ENCODE assay signal across 21 mouse cellular contexts in the genomic region with DNA sequence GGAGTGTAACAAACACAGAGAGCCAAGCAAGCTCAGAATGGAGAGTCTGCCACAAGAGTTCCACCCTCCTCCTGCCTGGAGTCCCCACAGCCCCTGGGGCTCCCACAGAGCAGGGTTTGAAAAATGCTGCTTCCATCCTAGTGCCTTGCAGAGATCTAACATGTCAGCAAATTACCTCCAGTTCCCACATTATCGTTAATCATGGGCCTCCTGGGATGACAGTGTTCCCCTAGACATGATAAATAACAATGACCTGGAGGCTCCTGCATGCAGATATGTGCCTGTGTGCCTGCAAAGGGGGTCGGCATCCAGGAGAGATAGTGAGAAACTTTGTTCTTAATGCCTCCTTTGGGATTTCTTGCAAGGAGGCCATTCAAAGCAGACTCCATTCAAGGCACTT.
DNase-seq lines count a peak whose midpoint lies in the region; ATAC-seq lines count a peak whose summit lies in the region.
"Had no signal": no experiment of that assay in that cellular context is flagged by ENCODE, and none has a peak within 500 bp of the region (broad histone marks: within the 10 kb centered on the region; RNA-seq: fewer than 3 reads in every experiment).

No protein-coding gene starts in this region.

- H3K4me1 ChIP-seq in midbrain, embryonic 12.5 days, result 0 out of 2 replicates have a peak, but pooled peaks cover 10% of the 10 kb centered on the region
- no peaks in the 10 kb centered on the region for H3K4me1 ChIP-seq in midbrain, embryonic 11.5 days (ENCODE audit: control insufficient read depth, insufficient read depth, low read length)
- H3K4me1 ChIP-seq in midbrain, embryonic 14.5 days (ENCODE audit: control insufficient read depth, insufficient read depth, low read length), result peaks cover 7% of the 10 kb centered on the region
- peaks cover 13% of the 10 kb centered on the region for H3K4me1 ChIP-seq in neural tube, embryonic 15.5 days
- H3K4me1 ChIP-seq: kidney, embryonic 15.5 days had no signal

- H3K9ac ChIP-seq in midbrain, embryonic 12.5 days (replicated peaks), result no peak overlapping the region
- H3K9ac ChIP-seq in midbrain, embryonic 11.5 days (ENCODE audit: low read length), result no peak overlapping the region
- no peak overlapping the region for H3K9ac ChIP-seq in midbrain, embryonic 14.5 days (replicated peaks; ENCODE audit: low read length)
- H3K9ac ChIP-seq in neural tube, embryonic 15.5 days (replicated peaks), result no peak overlapping the region
- H3K9ac ChIP-seq: forebrain, embryonic 12.5 days; kidney, embryonic 15.5 days; lung, embryonic 14.5 days had no signal

- 41% methylated on average over 2 of the region's 2 CpGs for WGBS in midbrain, embryonic 12.5 days
- WGBS in midbrain, embryonic 11.5 days, result 37% methylated on average over 2 of the region's 2 CpGs
- WGBS in midbrain, embryonic 14.5 days, result 28% methylated on average over 2 of the region's 2 CpGs
- WGBS in neural tube, embryonic 15.5 days, result 14% methylated on average over 2 of the region's 2 CpGs

- H3K4me2 ChIP-seq in midbrain, embryonic 12.5 days (replicated peaks), result no peak overlapping the region
- H3K4me2 ChIP-seq in midbrain, embryonic 11.5 days, result no peak overlapping the region
- H3K4me2 ChIP-seq in midbrain, embryonic 14.5 days (ENCODE audit: low read length), result no peak overlapping the region
- H3K4me2 ChIP-seq in neural tube, embryonic 15.5 days, result no peak overlapping the region
- H3K4me2 ChIP-seq: forebrain, embryonic 12.5 days; heart, embryonic 11.5 days; kidney, embryonic 15.5 days; lung, embryonic 14.5 days had no signal

- DNase-seq in embryo, embryonic 10 days (ENCODE audit: low spot score), result peak; percentile 27
- no peak for DNase-seq in embryo, embryonic 9.5 days (ENCODE audit: extremely low spot score)
- no peak for DNase-seq in midbrain, embryonic 11.5 days (ENCODE audit: low spot score, missing footprints)
- peak; percentile 30 for DNase-seq in midbrain, embryonic 14.5 days
- no peak for DNase-seq in thymus, adult 18-20 months
- DNase-seq in ovary, postnatal 36 days (ENCODE audit: low spot score), result no peak
- DNase-seq: cerebellum, adult 18-20 months; gastrocnemius, postnatal 14 days; heart, postnatal 14 days; layer of hippocampus, postnatal 36 days; lung, embryonic 14.5 days; lung, postnatal 4 days; right cerebral cortex, postnatal 25 days; thymus, postnatal 36 days had no signal

- ATAC-seq in midbrain, embryonic 12.5 days (ENCODE audit: low FRiP score, low read depth), result no peak
- ATAC-seq in midbrain, embryonic 11.5 days (ENCODE audit: low FRiP score), result no peak
- ATAC-seq in midbrain, embryonic 14.5 days (ENCODE audit: low FRiP score, low TSS enrichment), result no peak
- peak; percentile 47; the same call in 1 of the 2 replicates for ATAC-seq in neural tube, embryonic 15.5 days (ENCODE audit: low FRiP score)
- ATAC-seq: intestine, embryonic 16.5 days had no signal

- H3K27me3 ChIP-seq in midbrain, embryonic 12.5 days, result no peaks in the 10 kb centered on the region
- H3K27me3 ChIP-seq in midbrain, embryonic 11.5 days (ENCODE audit: control insufficient read depth, insufficient read depth, low read length), result no peaks in the 10 kb centered on the region
- no peaks in the 10 kb centered on the region for H3K27me3 ChIP-seq in midbrain, embryonic 14.5 days (ENCODE audit: control insufficient read depth, insufficient read depth, low read length)
- no peaks in the 10 kb centered on the region for H3K27me3 ChIP-seq in neural tube, embryonic 15.5 days (replicated peaks)
- H3K27me3 ChIP-seq: forebrain, embryonic 12.5 days; kidney, embryonic 15.5 days had no signal

- no peaks in the 10 kb centered on the region for H3K36me3 ChIP-seq in midbrain, embryonic 12.5 days
- no peaks in the 10 kb centered on the region for H3K36me3 ChIP-seq in midbrain, embryonic 11.5 days (ENCODE audit: control insufficient read depth, insufficient read depth, low read length)
- no peaks in the 10 kb centered on the region for H3K36me3 ChIP-seq in midbrain, embryonic 14.5 days (ENCODE audit: control insufficient read depth, insufficient read depth, low read length)
- H3K36me3 ChIP-seq in neural tube, embryonic 15.5 days, result no peaks in the 10 kb centered on the region
- H3K36me3 ChIP-seq: forebrain, embryonic 12.5 days; kidney, embryonic 15.5 days had no signal

- no peak overlapping the region for H3K4me3 ChIP-seq in midbrain, embryonic 12.5 days
- H3K4me3 ChIP-seq in midbrain, embryonic 11.5 days (ENCODE audit: low read depth, low read length), result no peak overlapping the region
- H3K4me3 ChIP-seq in midbrain, embryonic 14.5 days (replicated peaks; ENCODE audit: low read depth, low read length), result no peak overlapping the region
- no peak overlapping the region for H3K4me3 ChIP-seq in neural tube, embryonic 15.5 days (replicated peaks)
- H3K4me3 ChIP-seq: forebrain, embryonic 12.5 days; kidney, embryonic 15.5 days had no signal

- no peaks in the 10 kb centered on the region for H3K9me3 ChIP-seq in midbrain, embryonic 12.5 days
- no peaks in the 10 kb centered on the region for H3K9me3 ChIP-seq in midbrain, embryonic 11.5 days (ENCODE audit: control insufficient read depth, low read length)
- H3K9me3 ChIP-seq in midbrain, embryonic 14.5 days (ENCODE audit: control insufficient read depth, low read length), result no peaks in the 10 kb centered on the region
- no peaks in the 10 kb centered on the region for H3K9me3 ChIP-seq in neural tube, embryonic 15.5 days (replicated peaks)
- H3K9me3 ChIP-seq: forebrain, embryonic 12.5 days; kidney, embryonic 15.5 days had no signal

- H3K27ac ChIP-seq in midbrain, embryonic 12.5 days (replicated peaks), result peak overlapping the region; percentile 52; the same call in 1 of the 2 replicates
- no peak overlapping the region for H3K27ac ChIP-seq in midbrain, embryonic 11.5 days (ENCODE audit: low read depth, low read length)
- peak overlapping the region; percentile 39 for H3K27ac ChIP-seq in midbrain, embryonic 14.5 days (replicated peaks; ENCODE audit: low read depth, low read length)
- peak overlapping the region; percentile 10; the same call in 1 of the 2 replicates for H3K27ac ChIP-seq in neural tube, embryonic 15.5 days (replicated peaks)
- H3K27ac ChIP-seq: forebrain, embryonic 12.5 days; kidney, embryonic 15.5 days; stomach, postnatal 0 days had no signal

Comparison
In these comparisons a context has a peak if more than half of its experiments do, and no peak if none do; other contexts are left out.
1. DNase-seq: peak in embryo, embryonic 10 days (single experiment) and midbrain, embryonic 14.5 days (single experiment); none in embryo, embryonic 9.5 days (single experiment), midbrain, embryonic 11.5 days (single experiment), thymus, adult 18-20 months (0 of 2) and ovary, postnatal 36 days (single experiment).